Mouse (Mus musculus): ENCODE results near the gene L1cam. TPM values are rescaled to one million over a fixed set of nuclear protein-coding genes. Genes with fewer than 3 reads are reported as not detected.

Gene L1cam
- 0.21 and 0.28 TPM in 2 replicates for polyA plus RNA-seq (2012; rRNA removed)

GRCm38 (mm10) chrX:73895719-73896118 is at the start of gene L1cam:
Gene L1cam (minus strand): TSS chrX:73896105.

GRCm38 (mm10) chrX:73930402-73931062 is 34.6 kb upstream of the L1cam start, which contains the start of gene Renbp:
Gene Renbp (minus strand): TSS chrX:73930850.

GRCm38 (mm10) chrX:73921823-73922549 is 26.1 kb upstream of the L1cam start, which contains the start of the genes Arhgap4 and Naa10:
Gene Arhgap4 (minus strand): TSS chrX:73921870.
Gene Naa10 (minus strand): TSS chrX:73921944.

GRCm38 (mm10) chrX:73891551-73892152 is 4.3 kb downstream of the L1cam start, which contains the start of gene Avpr2:
Gene Avpr2 (plus strand): TSS chrX:73892102.

GRCm38 (mm10) chrX:73824185-73825151 is 71.4 kb downstream of the L1cam start, which contains the start of gene Pdzd4:
Gene Pdzd4 (minus strand): TSS chrX:73824969.

Other genes with a start within 250 kb of the L1cam start
- 0.71 and 0.77 TPM in 2 replicates for gene Pnck, start 236.0 kb downstream of the L1cam start, polyA plus RNA-seq (2012; rRNA removed)
- gene Slc6a8, start 223.0 kb downstream of the L1cam start, polyA plus RNA-seq (2012; rRNA removed), result 1.4 and 1.6 TPM in 2 replicates
- 42.7 and 50.5 TPM in 2 replicates for gene Bcap31, start 179.9 kb downstream of the L1cam start, polyA plus RNA-seq (2012; rRNA removed)
- gene Abcd1, start 179.5 kb downstream of the L1cam start, polyA plus RNA-seq (2012; rRNA removed), result 4.8 and 6.1 TPM in 2 replicates
- 0.25 TPM in 2 replicates for gene Plxnb3, start 139.0 kb downstream of the L1cam start, polyA plus RNA-seq (2012; rRNA removed)
- 0.03 and 1.0 TPM in 2 replicates for gene Srpk3, start 121.7 kb downstream of the L1cam start, polyA plus RNA-seq (2012; rRNA removed)
- 132 and 146 TPM in 2 replicates for gene Idh3g, start 109.2 kb downstream of the L1cam start, polyA plus RNA-seq (2012; rRNA removed)
- gene Ssr4, start 109.1 kb downstream of the L1cam start, polyA plus RNA-seq (2012; rRNA removed), result 128 and 145 TPM in 2 replicates
- gene Pdzd4, start 71.1 kb downstream of the L1cam start, polyA plus RNA-seq (2012; rRNA removed), result 0.24 and 0.40 TPM in 2 replicates
- not detected in 2 replicates for gene Avpr2, start 4.0 kb downstream of the L1cam start, polyA plus RNA-seq (2012; rRNA removed)
- 6.2 and 7.8 TPM in 2 replicates for gene Arhgap4, start 25.8 kb upstream of the L1cam start, polyA plus RNA-seq (2012; rRNA removed)
- gene Naa10, start 25.8 kb upstream of the L1cam start, polyA plus RNA-seq (2012; rRNA removed), result 69.3 and 74.4 TPM in 2 replicates
- gene Renbp, start 34.7 kb upstream of the L1cam start, polyA plus RNA-seq (2012; rRNA removed), result 10.4 and 11.1 TPM in 2 replicates
- gene Hcfc1, start 70.3 kb upstream of the L1cam start, polyA plus RNA-seq (2012; rRNA removed), result 25.5 and 32.4 TPM in 2 replicates
- 20.0 and 22.1 TPM in 2 replicates for gene Irak1, start 127.8 kb upstream of the L1cam start, polyA plus RNA-seq (2012; rRNA removed)
- not detected in 2 replicates for gene Opn1mw, start 231.4 kb upstream of the L1cam start, polyA plus RNA-seq (2012; rRNA removed)
- gene Mecp2, start 239.3 kb upstream of the L1cam start, polyA plus RNA-seq (2012; rRNA removed), result 3.7 and 4.0 TPM in 2 replicates